Mouse (Mus musculus) kidney, adult 2 months (tissue): ENCODE data around the gene Cd38.

ENCODE experiments used
- CTCF ChIP-seq: fragments of 200-500 bp; conservative IDR thresholded peaks from 2 replicates; pipeline ENCODE4 v1.5.1; 2011; ENCODE audit warnings: low read depth, mild to moderate bottlenecking, control low read depth, low read length, moderate library complexity, mixed read lengths; ENCODE audit not compliant: insufficient read depth, insufficient read length
- POLR2A ChIP-seq: fragments of 200-500 bp; IDR thresholded peaks from one replicate; pipeline ENCODE4 v1.6.1; 2011; ENCODE audit warnings: low read depth, low read length, control low read depth

GRCm38 (mm10) chr5:43855769-43856168 lies 12.6 kb upstream of the Cd38 start:
- TF ChIP-seq CTCF (no peak), POLR2A (no peak)
